Mouse (Mus musculus) MEL (cell line): ENCODE data around the gene Glis1. TPM values are rescaled to one million over a fixed set of nuclear protein-coding genes. Genes with fewer than 3 reads are reported as not detected.
A peak's percentile ranks its signal among the peaks of the same experiment; 100 is the strongest.

Experiments used
- DNase-seq: peaks from one replicate; pipeline ENCODE4 v3.0.0; 2011; ENCODE audit warnings: low read depth, low spot score
- H3K27ac ChIP-seq: 2 replicates; pipeline ENCODE4 v1.5.1; 2012; ENCODE audit warnings: low read depth, mild to moderate bottlenecking, control low read depth, low read length, moderate library complexity; ENCODE audit not compliant: control insufficient read depth
- H3K27me3 ChIP-seq, 2 experiments: fragments of 150-350 bp in 1 of 2; sonication (generic) in 1 of 2; 2 replicates each; pipeline ENCODE4 v1.6.1; 2012; ENCODE audit warnings: low read length in 2 of 2, mild to moderate bottlenecking in 2 of 2, improper control_type of control experiment in 1 of 2, moderate library complexity in 1 of 2; ENCODE audit not compliant: insufficient read depth in 2 of 2, control insufficient read depth in 1 of 2
- H3K36me3 ChIP-seq, 2 experiments: 2 replicates each; pipeline ENCODE4 v1.6.1; 2012 to 2014; ENCODE audit warnings: low read length in 2 of 2, improper control_type of control experiment in 1 of 2, inconsistent platforms in 1 of 2, mild to moderate bottlenecking in 1 of 2; ENCODE audit not compliant: insufficient read depth in 2 of 2, control insufficient read depth in 1 of 2
- H3K4me1 ChIP-seq, 2 experiments: fragments of 150-350 bp in 1 of 2; sonication (generic) in 1 of 2; 2 replicates each; pipeline ENCODE4 v1.6.1; 2012; ENCODE audit warnings: low read length in 2 of 2, improper control_type of control experiment in 1 of 2, mild to moderate bottlenecking in 1 of 2; ENCODE audit not compliant: insufficient read depth in 2 of 2, control insufficient read depth in 1 of 2
- H3K4me3 ChIP-seq, 2 experiments: fragments of 150-350 bp in 1 of 2; sonication (generic) in 1 of 2; 2 replicates each; pipeline ENCODE4 v1.5.1; 2012; ENCODE audit warnings: low read depth in 2 of 2, low read length in 2 of 2, mild to moderate bottlenecking in 2 of 2, moderate library complexity in 2 of 2, control low read depth in 1 of 2, improper control_type of control experiment in 1 of 2; ENCODE audit not compliant: control insufficient read depth in 1 of 2, insufficient read depth in 1 of 2
- H3K79me2 ChIP-seq: 2 replicates; pipeline ENCODE4 v1.6.1; 2012; ENCODE audit warnings: mild to moderate bottlenecking, low read length, moderate library complexity; ENCODE audit not compliant: control insufficient read depth, poor library complexity, insufficient read depth
- H3K9ac ChIP-seq: 2 replicates; pipeline ENCODE4 v1.6.1; 2012; ENCODE audit warnings: low read depth, mild to moderate bottlenecking, control low read depth, low read length, moderate library complexity; ENCODE audit not compliant: control insufficient read depth, poor library complexity, severe bottlenecking
- H3K9me3 ChIP-seq: fragments of 150-350 bp; sonication (generic); replicated peaks from 2 replicates; pipeline ENCODE4 v1.6.1; 2012; ENCODE audit warnings: mild to moderate bottlenecking, low read length, improper control_type of control experiment, moderate library complexity; ENCODE audit not compliant: insufficient read depth
- BHLHE40 ChIP-seq: IDR thresholded peaks from 2 replicates; pipeline ENCODE4 v1.6.1; 2012; ENCODE audit warnings: low read depth, mild to moderate bottlenecking, inconsistent platforms, low read length, improper control_type of control experiment, borderline replicate concordance
- CHD2 ChIP-seq: IDR thresholded peaks from 2 replicates; pipeline ENCODE4 v1.6.1; 2011; ENCODE audit warnings: low read length, improper control_type of control experiment
- CTCF ChIP-seq, 3 experiments: IDR thresholded peaks in 2 of 3; conservative IDR thresholded peaks in 1 of 3; 2 replicates each; pipeline ENCODE4 v1.5.1; 2011 to 2012; ENCODE audit warnings: low read length in 3 of 3, low read depth in 2 of 3, mild to moderate bottlenecking in 2 of 3, improper control_type of control experiment in 1 of 3, inconsistent platforms in 1 of 3, mixed read lengths in 1 of 3, moderate library complexity in 1 of 3; ENCODE audit not compliant: control insufficient read depth in 1 of 3, insufficient read depth in 1 of 3, poor library complexity in 1 of 3, severe bottlenecking in 1 of 3
- ELF1 ChIP-seq: IDR thresholded peaks from 2 replicates; pipeline ENCODE4 v1.6.1; 2014; ENCODE audit warnings: low read depth, mild to moderate bottlenecking, inconsistent platforms, low read length, improper control_type of control experiment, moderate library complexity
- GABPA ChIP-seq: IDR thresholded peaks from 2 replicates; pipeline ENCODE4 v1.6.1; 2012; ENCODE audit warnings: low read depth, mild to moderate bottlenecking, inconsistent platforms, low read length, improper control_type of control experiment, moderate library complexity
- MAZ ChIP-seq: IDR thresholded peaks from 2 replicates; pipeline ENCODE4 v1.6.1; 2012; ENCODE audit warnings: low read depth, mild to moderate bottlenecking, inconsistent platforms, low read length, improper control_type of control experiment
- MEF2A ChIP-seq: IDR thresholded peaks from 2 replicates; pipeline ENCODE4 v1.6.1; 2014; ENCODE audit warnings: low read depth, mild to moderate bottlenecking, inconsistent platforms, low read length, improper control_type of control experiment; ENCODE audit not compliant: poor library complexity, insufficient replicate concordance, severe bottlenecking; ENCODE audit errors: extremely low read depth
- MYB ChIP-seq: IDR thresholded peaks from 2 replicates; pipeline ENCODE4 v1.6.1; 2011; ENCODE audit warnings: mild to moderate bottlenecking, low read depth, low read length, improper control_type of control experiment
- NELFE ChIP-seq: IDR thresholded peaks from 2 replicates; pipeline ENCODE4 v1.6.1; 2011; ENCODE audit warnings: low read depth, low read length, improper control_type of control experiment
- NRF1 ChIP-seq: IDR thresholded peaks from 2 replicates; pipeline ENCODE4 v1.6.1; 2014; ENCODE audit warnings: low read depth, mild to moderate bottlenecking, inconsistent platforms, low read length, improper control_type of control experiment, moderate library complexity; ENCODE audit not compliant: poor library complexity, insufficient read depth, severe bottlenecking
- POLR2AphosphoS2 ChIP-seq: IDR thresholded peaks from 2 replicates; pipeline ENCODE4 v1.6.1; 2011; ENCODE audit warnings: low read length, improper control_type of control experiment
- RAD21 ChIP-seq: IDR thresholded peaks from 2 replicates; pipeline ENCODE4 v1.6.1; 2011; ENCODE audit warnings: mild to moderate bottlenecking, low read depth, low read length, improper control_type of control experiment
- SIN3A ChIP-seq: IDR thresholded peaks from 2 replicates; pipeline ENCODE4 v1.6.1; 2012; ENCODE audit warnings: low read length, improper control_type of control experiment, inconsistent platforms
- SMC3 ChIP-seq: IDR thresholded peaks from 2 replicates; pipeline ENCODE4 v1.6.1; 2011; ENCODE audit warnings: low read depth, low read length, improper control_type of control experiment
- TAL1 ChIP-seq: IDR thresholded peaks from 2 replicates; pipeline ENCODE4 v1.6.1; 2012; ENCODE audit warnings: mild to moderate bottlenecking, inconsistent platforms, low read length, moderate library complexity, mixed read lengths
- TCF12 ChIP-seq: IDR thresholded peaks from 2 replicates; pipeline ENCODE4 v1.6.1; 2014; ENCODE audit warnings: low read depth, mild to moderate bottlenecking, inconsistent platforms, low read length, improper control_type of control experiment, moderate library complexity
- USF1 ChIP-seq: IDR thresholded peaks from 2 replicates; pipeline ENCODE4 v1.6.1; 2014; ENCODE audit warnings: low read depth, mild to moderate bottlenecking, inconsistent platforms, low read length, improper control_type of control experiment, moderate library complexity
- ZC3H11A ChIP-seq: IDR thresholded peaks from 2 replicates; pipeline ENCODE4 v1.6.1; 2012; ENCODE audit warnings: low read depth, mild to moderate bottlenecking, inconsistent platforms, low read length, improper control_type of control experiment
- ZKSCAN1 ChIP-seq: IDR thresholded peaks from 2 replicates; pipeline ENCODE4 v1.6.1; 2012; ENCODE audit warnings: low read depth, mild to moderate bottlenecking, inconsistent platforms, low read length, improper control_type of control experiment, moderate library complexity
- polyA plus RNA-seq, 2 experiments: library from polyadenylated mRNA; stranded (reverse) in 1 of 2; unstranded in 1 of 2; fragments of >175 nt in 1 of 2; fragments of >200 nt in 1 of 2; gene quantifications; 2 replicates each; pipeline versions ENCODE4 v1.2.1 to v1.2.4; 2012; ENCODE audit warnings: low replicate concordance in 2 of 2, low read depth in 1 of 2; ENCODE audit not compliant: insufficient read length in 2 of 2, insufficient read depth in 1 of 2, missing spikeins in 1 of 2
- total RNA-seq: library from RNA; depleted of rRNA; stranded (reverse); fragments of 300-350 nt; gene quantifications from 2 replicates; pipeline ENCODE4 v1.2.3, GENCODE M21; 2012

Gene Glis1
- total and polyA plus RNA-seq, 3 experiments = 0.46 to 0.93 TPM; not detected in 1

- no peaks in the 10 kb centered on the region for H3K79me2 ChIP-seq
- no peak overlapping the region for H3K9ac ChIP-seq
- no peaks in the 10 kb centered on the region for H3K36me3 ChIP-seq
- H3K4me3 ChIP-seq = no peak overlapping the region
- no peak overlapping the region for H3K27ac ChIP-seq
- DNase-seq = no peak
- no peaks in the 10 kb centered on the region for H3K4me1 ChIP-seq
- TF ChIP-seq CTCF (IDR thresholded peaks at IDR 0.05 in 2 of 3, conservative IDR thresholded peaks at IDR 0.05 in 1 of 3; ENCODE audit: control insufficient read depth in 1 of 3, insufficient read depth in 1 of 3, low read depth in 2 of 3, low read length in 3 of 3, poor library complexity in 1 of 3, severe bottlenecking in 1 of 3) (no peak), CHD2 (no peak), SMC3 (no peak), POLR2AphosphoS2 (no peak), MYB (no peak), GABPA (no peak), ZKSCAN1 (no peak), MAZ (no peak), TAL1 (no peak), ELF1 (no peak), USF1 (no peak), TCF12 (no peak)
- no peaks in the 10 kb centered on the region for H3K9me3 ChIP-seq
- no peaks in the 10 kb centered on the region for H3K27me3 ChIP-seq
Measured at GRCm38 (mm10) chr4:107421711-107422110, 12.7 kb upstream of the Glis1 start.

GRCm38 (mm10) chr4:107422176-107422575, 12.2 kb upstream of the Glis1 start:
- no peaks in the 10 kb centered on the region for H3K9me3 ChIP-seq
- H3K9ac ChIP-seq = no peak overlapping the region
- no peaks in the 10 kb centered on the region for H3K27me3 ChIP-seq
- H3K36me3 ChIP-seq = no peaks in the 10 kb centered on the region
- H3K27ac ChIP-seq = no peak overlapping the region
- H3K4me3 ChIP-seq = no peak overlapping the region
- TF ChIP-seq BHLHE40 (no peak), NRF1 (no peak), CTCF (IDR thresholded peaks at IDR 0.05 in 2 of 3, conservative IDR thresholded peaks at IDR 0.05 in 1 of 3; ENCODE audit: control insufficient read depth in 1 of 3, insufficient read depth in 1 of 3, low read depth in 2 of 3, low read length in 3 of 3, poor library complexity in 1 of 3, severe bottlenecking in 1 of 3) (peak; percentile 44 to 52 (median 47)), ZC3H11A (0 out of 2 replicates have a peak, but pooled peaks have one; percentile 28), TCF12 (no peak), MEF2A (no peak), RAD21 (peak; percentile 35), POLR2AphosphoS2 (no peak), SIN3A (no peak), SMC3 (peak; percentile 56), NELFE (no peak)
- no peak for DNase-seq
- no peaks in the 10 kb centered on the region for H3K79me2 ChIP-seq
- no peaks in the 10 kb centered on the region for H3K4me1 ChIP-seq
